Mouse (Mus musculus): ENCODE measurements at regions not wholly inside any gene's neighbourhood (a gene's known extent, or its start where the extent isn't known, plus 50 kb on each side); places are given as distances from the start of the nearest gene placed in this dataset.

DNA sequence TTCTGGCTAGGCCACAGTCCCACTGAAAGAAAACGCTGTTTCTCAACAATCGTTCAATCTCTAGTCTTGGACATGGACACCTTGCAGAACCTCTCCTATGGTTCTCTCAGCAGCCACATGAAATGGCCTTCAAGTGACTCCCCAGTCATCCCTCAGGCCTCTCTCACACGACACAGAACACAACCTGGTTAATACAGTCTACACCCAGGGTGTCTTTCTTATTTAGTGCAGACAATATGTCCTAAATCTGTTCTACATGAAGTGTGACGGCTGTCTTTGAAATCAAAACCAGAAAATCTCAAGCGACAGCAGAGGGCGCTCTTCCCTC is 75.2 kb upstream of the Egfl6 start:
- no peaks in the 10 kb centered on the region for H3K36me3 ChIP-seq (ENCODE audit: control insufficient read depth, insufficient read depth)
- TF ChIP-seq MYOD1 (IDR thresholded peaks at IDR 0.05; ENCODE audit: control insufficient read depth, insufficient read length, low read depth) (no peak), CTCF (IDR thresholded peaks at IDR 0.05; ENCODE audit: control insufficient read depth, insufficient read depth, insufficient read length) (no peak), MYOG (IDR thresholded peaks at IDR 0.05; ENCODE audit: control insufficient read depth, extremely low read depth, insufficient read length) (no peak), CEBPB (IDR thresholded peaks at IDR 0.05; ENCODE audit: low read depth) (no peak), USF1 (IDR thresholded peaks at IDR 0.05; ENCODE audit: low read depth) (no peak), FOSL1 (IDR thresholded peaks at IDR 0.05; ENCODE audit: insufficient read depth, low read length, poor library complexity, severe bottlenecking) (no peak), MAX (IDR thresholded peaks at IDR 0.05) (no peak)
- no peak overlapping the region for H3K4me3 ChIP-seq (ENCODE audit: insufficient read depth, poor library complexity, severe bottlenecking)
- no peaks in the 10 kb centered on the region for H3K27me3 ChIP-seq (ENCODE audit: control insufficient read depth, insufficient read depth, insufficient read length)
- H3K79me3 ChIP-seq (ENCODE audit: low read depth): no peaks in the 10 kb centered on the region
- no peaks in the 10 kb centered on the region for H3K79me2 ChIP-seq (ENCODE audit: control insufficient read depth, insufficient read depth)
- H3ac ChIP-seq (ENCODE audit: control insufficient read depth, insufficient read length, low read depth): no peak overlapping the region

DNA sequence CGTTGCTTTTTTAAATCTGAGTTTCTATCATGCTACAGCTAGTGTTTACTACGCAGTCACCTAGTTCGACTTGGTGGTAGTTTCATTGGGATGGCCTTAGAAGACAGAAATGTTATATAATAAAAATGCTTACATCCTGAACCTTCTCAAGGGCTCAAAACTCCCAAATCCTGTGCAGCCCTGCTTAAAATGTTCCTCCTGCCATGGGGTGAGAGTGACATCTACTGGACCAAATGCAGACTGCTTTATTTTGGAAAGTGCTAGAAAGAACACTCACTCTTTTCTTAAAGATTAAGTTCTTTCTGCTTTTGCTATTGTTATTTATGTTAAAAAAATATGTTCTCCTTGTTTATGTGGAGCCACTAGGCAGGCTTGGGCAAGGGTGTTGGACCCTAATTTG is 66.9 kb upstream of the Egfl6 start:
- Histone ChIP-seq H3K36me3 (ENCODE audit: control insufficient read depth, insufficient read depth) (no peaks in the 10 kb centered on the region), H3K79me2 (ENCODE audit: control insufficient read depth, insufficient read depth) (no peaks in the 10 kb centered on the region), H3K79me3 (ENCODE audit: low read depth) (no peaks in the 10 kb centered on the region), H3K4me3 (ENCODE audit: insufficient read depth, poor library complexity, severe bottlenecking) (no peak overlapping the region), H3K27me3 (ENCODE audit: control insufficient read depth, insufficient read depth, insufficient read length) (no peaks in the 10 kb centered on the region), H3ac (ENCODE audit: control insufficient read depth, insufficient read length, low read depth) (no peak overlapping the region)
- TF ChIP-seq MYOG (IDR thresholded peaks at IDR 0.05; ENCODE audit: control insufficient read depth, extremely low read depth, insufficient read length) (no peak), CEBPB (IDR thresholded peaks at IDR 0.05; ENCODE audit: low read depth) (no peak), CTCF (IDR thresholded peaks at IDR 0.05; ENCODE audit: control insufficient read depth, insufficient read depth, insufficient read length) (no peak), USF1 (IDR thresholded peaks at IDR 0.05; ENCODE audit: low read depth) (no peak), MYOD1 (IDR thresholded peaks at IDR 0.05; ENCODE audit: control insufficient read depth, insufficient read length, low read depth) (no peak), MAX (IDR thresholded peaks at IDR 0.05) (no peak)

DNA sequence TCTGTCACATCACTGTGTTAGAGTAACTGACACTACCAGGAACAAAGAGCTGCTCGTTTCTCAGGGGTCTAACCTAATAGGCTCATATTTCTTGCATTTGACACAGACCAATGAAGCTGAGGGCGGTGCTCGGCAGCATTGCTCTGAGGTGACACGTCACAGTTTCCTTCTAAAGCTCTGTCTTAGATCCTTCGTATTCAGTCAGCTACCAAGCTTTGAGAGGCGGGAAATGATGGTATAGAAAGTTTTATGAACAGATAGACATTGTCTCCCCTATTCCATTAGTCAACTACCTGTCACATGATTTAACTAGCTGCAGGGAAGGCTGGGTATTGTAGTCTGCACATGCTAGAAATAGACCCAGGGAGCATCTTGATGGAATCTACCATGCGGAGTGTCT is 60.2 kb upstream of the Egfl6 start:
- TF ChIP-seq CEBPB (IDR thresholded peaks at IDR 0.05; ENCODE audit: low read depth) (no peak), MAX (IDR thresholded peaks at IDR 0.05) (no peak)
- Histone ChIP-seq H3K79me3 (ENCODE audit: low read depth) (no peaks in the 10 kb centered on the region), H3K36me3 (ENCODE audit: control insufficient read depth, insufficient read depth) (no peaks in the 10 kb centered on the region), H3K27me3 (ENCODE audit: control insufficient read depth, insufficient read depth, insufficient read length) (no peaks in the 10 kb centered on the region), H3K79me2 (ENCODE audit: control insufficient read depth, insufficient read depth) (no peaks in the 10 kb centered on the region), H3ac (ENCODE audit: control insufficient read depth, insufficient read length, low read depth) (no peak overlapping the region), H3K4me3 (ENCODE audit: insufficient read depth, poor library complexity, severe bottlenecking) (no peak overlapping the region)

DNA sequence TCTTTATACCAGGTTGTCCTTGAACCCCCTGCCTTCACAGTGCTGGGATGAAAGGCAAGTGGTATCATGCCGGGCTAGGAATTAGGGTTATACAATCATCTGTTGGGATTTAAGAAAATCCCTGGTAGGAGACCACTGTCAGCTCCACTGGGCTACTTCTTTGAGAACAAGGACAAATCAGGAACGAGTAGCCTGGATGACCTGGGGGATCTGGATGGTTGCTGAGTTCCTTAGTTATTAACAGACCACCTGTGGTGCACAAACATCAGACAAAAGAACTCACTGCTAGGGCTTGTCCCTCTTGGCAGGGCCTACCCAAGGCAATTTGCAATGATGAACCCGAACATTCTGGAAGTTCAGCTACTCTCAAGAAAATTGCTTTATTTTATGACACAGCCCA is 55.7 kb upstream of the Egfl6 start:
- Histone ChIP-seq H3K79me3 (ENCODE audit: low read depth) (no peaks in the 10 kb centered on the region), H3K27me3 (ENCODE audit: control insufficient read depth, insufficient read depth, insufficient read length) (no peaks in the 10 kb centered on the region), H3ac (ENCODE audit: control insufficient read depth, insufficient read length, low read depth) (no peak overlapping the region), H3K36me3 (ENCODE audit: control insufficient read depth, insufficient read depth) (no peaks in the 10 kb centered on the region), H3K79me2 (ENCODE audit: control insufficient read depth, insufficient read depth) (no peaks in the 10 kb centered on the region), H3K4me3 (ENCODE audit: insufficient read depth, poor library complexity, severe bottlenecking) (no peak overlapping the region)
- no peak for TF ChIP-seq CEBPB (IDR thresholded peaks at IDR 0.05; ENCODE audit: low read depth)
- no peak for TF ChIP-seq FOSL1 (IDR thresholded peaks at IDR 0.05; ENCODE audit: insufficient read depth, low read length, poor library complexity, severe bottlenecking)
- no peak for TF ChIP-seq MYOD1 (IDR thresholded peaks at IDR 0.05; ENCODE audit: control insufficient read depth, insufficient read length, low read depth)
- no peak for TF ChIP-seq USF1 (IDR thresholded peaks at IDR 0.05; ENCODE audit: low read depth)
- TF ChIP-seq CTCF (IDR thresholded peaks at IDR 0.05; ENCODE audit: control insufficient read depth, insufficient read depth, insufficient read length): no peak
- no peak for TF ChIP-seq MAX (IDR thresholded peaks at IDR 0.05)
- no peak for TF ChIP-seq MYOG (IDR thresholded peaks at IDR 0.05; ENCODE audit: control insufficient read depth, extremely low read depth, insufficient read length)

DNA sequence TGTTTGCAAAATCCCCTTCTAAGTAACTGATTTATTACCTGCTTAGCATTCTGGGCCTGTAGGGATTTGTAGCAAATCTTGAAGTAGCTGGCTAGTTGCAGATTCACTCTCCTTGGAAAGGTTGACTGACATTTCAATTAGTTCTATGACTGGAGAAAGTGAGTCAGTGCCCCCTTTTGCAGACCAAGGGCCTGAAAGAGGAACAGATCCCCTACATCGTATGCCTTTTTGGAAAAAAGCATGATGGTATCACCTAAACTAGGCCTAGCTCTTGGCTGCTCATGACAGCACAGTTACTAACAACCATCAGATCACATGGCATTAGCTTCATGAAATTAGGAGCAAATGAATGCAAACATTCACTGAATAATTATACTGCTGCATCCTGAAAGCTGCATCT is 54.7 kb upstream of the Egfl6 start:
- no peaks in the 10 kb centered on the region for H3K79me2 ChIP-seq (ENCODE audit: control insufficient read depth, insufficient read depth)
- H3K27me3 ChIP-seq (ENCODE audit: control insufficient read depth, insufficient read depth, insufficient read length): no peaks in the 10 kb centered on the region
- no peaks in the 10 kb centered on the region for H3K79me3 ChIP-seq (ENCODE audit: low read depth)
- no peaks in the 10 kb centered on the region for H3K36me3 ChIP-seq (ENCODE audit: control insufficient read depth, insufficient read depth)
- TF ChIP-seq MAX (IDR thresholded peaks at IDR 0.05) (no peak), FOSL1 (IDR thresholded peaks at IDR 0.05; ENCODE audit: insufficient read depth, low read length, poor library complexity, severe bottlenecking) (no peak), USF1 (IDR thresholded peaks at IDR 0.05; ENCODE audit: low read depth) (no peak), MYOD1 (IDR thresholded peaks at IDR 0.05; ENCODE audit: control insufficient read depth, insufficient read length, low read depth) (no peak), CEBPB (IDR thresholded peaks at IDR 0.05; ENCODE audit: low read depth) (no peak), MYOG (IDR thresholded peaks at IDR 0.05; ENCODE audit: control insufficient read depth, extremely low read depth, insufficient read length) (no peak), CTCF (IDR thresholded peaks at IDR 0.05; ENCODE audit: control insufficient read depth, insufficient read depth, insufficient read length) (no peak)
- H3K4me3 ChIP-seq (ENCODE audit: insufficient read depth, poor library complexity, severe bottlenecking): no peak overlapping the region
- H3ac ChIP-seq (ENCODE audit: control insufficient read depth, insufficient read length, low read depth): no peak overlapping the region

All from C2C12 (cell line).